Mouse (Mus musculus): Measurements from ENCODE around the gene Rcan1.
"Not testable (repeated sequence)": the region's sequence is repeated elsewhere in the genome, so short reads cannot be mapped to it uniquely, and the experiment has no call there.

Gene Rcan1

DNA sequence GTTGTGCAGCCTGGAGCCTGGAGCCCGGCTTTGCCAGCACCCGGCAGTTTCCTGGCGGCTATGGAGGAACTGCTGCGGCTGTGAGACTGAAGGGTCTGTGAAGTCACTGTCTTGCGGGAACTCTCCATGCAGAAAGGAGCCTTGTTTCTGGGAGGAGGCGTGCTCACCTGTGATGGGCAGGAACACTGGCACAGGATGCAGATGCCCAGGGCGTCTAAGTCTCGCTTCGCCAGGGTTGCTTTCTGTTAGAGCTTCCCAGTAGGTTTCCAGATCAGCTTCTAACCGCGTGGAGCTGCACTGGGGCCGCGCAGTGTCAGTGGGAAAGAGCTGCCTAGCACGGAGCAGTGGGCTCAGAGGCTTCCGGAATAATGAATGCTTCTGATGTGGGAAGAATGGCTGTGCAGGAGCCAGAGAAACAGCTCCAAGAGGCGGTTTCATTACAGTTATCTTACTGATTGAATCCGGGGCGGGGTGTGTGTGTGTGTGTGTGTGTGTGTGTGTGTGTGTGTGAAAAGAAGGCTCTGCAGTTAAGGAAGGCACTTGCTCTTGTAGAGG is 35.2 kb downstream of the Rcan1 start:
- DNase-seq (ENCODE audit: low spot score in 2 of 2): no peak

DNA sequence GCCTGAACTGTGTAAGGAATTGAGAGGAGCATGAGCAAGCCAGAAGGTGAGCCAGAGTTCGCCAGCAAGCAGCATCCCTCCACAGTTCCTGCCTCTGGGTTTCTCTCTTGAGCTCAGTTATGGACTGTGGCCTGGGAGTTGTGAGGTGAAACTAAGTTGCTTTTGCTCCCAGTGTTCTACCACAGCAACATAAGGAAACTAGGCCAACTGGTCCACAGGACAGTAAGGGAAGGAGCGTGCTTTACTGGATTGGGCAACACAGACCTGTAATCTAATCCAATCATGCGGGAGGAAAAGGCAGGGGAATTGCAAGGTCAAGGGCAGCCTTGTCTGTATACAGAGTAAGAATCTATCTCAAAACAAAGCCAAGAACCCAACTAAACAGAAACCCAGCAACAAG is 37.5 kb downstream of the Rcan1 start:
- DNase-seq (ENCODE audit: low spot score in 2 of 2): no peak

- no peak for DNase-seq (ENCODE audit: low spot score in 2 of 2)
Observed at GRCm38 (mm10) chr16:92430731-92431130, 39.9 kb downstream of the Rcan1 start.

- DNase-seq (ENCODE audit: low spot score in 2 of 2): no peak
Observed at GRCm38 (mm10) chr16:92428197-92428950, 42.3 kb downstream of the Rcan1 start.

- DNase-seq (ENCODE audit: low spot score in 2 of 2): no peak
Observed at GRCm38 (mm10) chr16:92426708-92427107, 44.0 kb downstream of the Rcan1 start.

- DNase-seq (ENCODE audit: low spot score in 2 of 2): no peak
Observed at GRCm38 (mm10) chr16:92425875-92426274, 44.8 kb downstream of the Rcan1 start.

- DNase-seq (ENCODE audit: low spot score in 2 of 2): no peak
Observed at GRCm38 (mm10) chr16:92423363-92423762, 47.3 kb downstream of the Rcan1 start.

GRCm38 (mm10) chr16:92422435-92423362 is 48.0 kb downstream of the Rcan1 start:
- no peak for DNase-seq (ENCODE audit: low spot score in 2 of 2)

DNA sequence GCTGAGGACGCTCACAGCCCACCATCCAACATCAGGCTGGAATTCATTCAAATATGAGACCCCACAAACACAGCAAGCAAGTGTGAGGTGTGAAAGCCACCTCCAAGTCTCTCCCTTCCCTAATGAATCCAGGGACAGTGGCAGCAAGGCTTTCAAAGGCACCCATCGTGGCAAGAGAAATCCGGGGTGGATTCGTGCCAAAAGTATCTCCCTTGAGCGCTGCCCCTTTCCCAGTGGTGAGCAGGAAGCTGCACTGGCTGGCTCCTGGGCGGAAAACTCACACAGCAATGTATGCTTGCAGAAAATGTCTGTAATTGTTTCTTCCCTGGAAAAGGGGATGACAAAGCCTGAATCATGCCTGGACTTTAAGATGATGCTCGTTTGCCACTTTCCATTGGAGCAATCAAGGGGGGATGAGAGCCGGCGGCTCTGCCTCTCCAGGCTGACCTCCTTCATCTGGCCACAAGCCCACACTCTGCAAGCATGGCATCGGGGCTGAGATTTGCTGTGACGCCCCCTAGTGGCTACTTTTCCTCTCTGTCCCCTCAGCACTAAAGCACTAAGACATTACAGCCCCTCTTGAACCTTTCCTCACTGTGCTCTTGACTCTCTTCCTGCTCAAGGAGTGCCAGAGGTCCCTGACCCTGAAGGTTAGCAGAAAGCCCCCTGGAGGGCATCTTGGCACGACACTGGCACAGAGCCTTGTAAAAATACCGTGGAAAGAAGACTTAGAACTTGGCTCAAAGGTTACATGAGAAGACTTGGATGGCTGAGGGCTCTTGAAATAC is 49.3 kb downstream of the Rcan1 start:
- no peak for DNase-seq (ENCODE audit: low spot score in 2 of 2)

- no peak for DNase-seq (ENCODE audit: low spot score in 2 of 2)
Observed at GRCm38 (mm10) chr16:92420641-92421040, 50.0 kb downstream of the Rcan1 start.

- DNase-seq (ENCODE audit: low spot score in 2 of 2): no peak
Observed at GRCm38 (mm10) chr16:92419099-92419498, 51.6 kb downstream of the Rcan1 start.

DNA sequence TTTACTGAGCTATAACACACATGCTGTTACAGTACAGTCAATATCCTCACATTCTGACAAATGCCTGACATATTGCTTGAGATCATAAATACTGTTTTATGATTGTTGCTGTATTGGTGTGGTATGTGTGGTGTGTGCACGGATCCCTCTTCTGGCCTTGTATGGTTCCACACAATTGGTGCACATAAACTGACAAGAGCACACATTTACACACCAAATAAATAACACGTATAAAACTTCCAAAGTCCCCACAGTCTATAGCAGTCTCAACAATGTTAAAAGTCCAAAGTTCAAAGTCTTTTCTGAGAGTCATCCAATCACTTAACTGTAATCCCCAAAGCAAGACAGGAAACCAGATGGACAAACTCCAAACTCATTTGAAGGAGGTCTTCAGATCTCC is 53.4 kb downstream of the Rcan1 start:
- DNase-seq (ENCODE audit: low spot score in 2 of 2): no peak

GRCm38 (mm10) chr16:92415702-92416118 is 55.0 kb downstream of the Rcan1 start:
- no peak for DNase-seq (ENCODE audit: low spot score in 2 of 2)

DNA sequence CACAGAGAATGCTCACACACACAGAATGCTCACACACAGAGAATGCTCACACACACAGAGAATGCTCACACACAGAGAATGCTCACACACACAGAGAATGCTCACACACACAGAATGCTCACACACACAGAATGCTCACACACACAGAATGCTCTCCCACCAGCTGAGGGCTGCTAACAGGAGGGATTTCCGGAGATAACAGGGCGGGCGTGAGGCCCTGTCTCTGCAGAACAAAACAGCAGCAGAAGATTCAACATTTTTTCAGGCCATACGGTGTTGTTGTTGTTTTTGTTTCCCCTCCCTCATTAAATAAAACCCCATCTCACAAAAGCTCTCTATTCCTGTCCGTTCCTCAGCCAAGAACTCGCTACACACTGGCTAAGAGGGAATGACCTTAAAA is 55.6 kb downstream of the Rcan1 start:
- not testable (repeated sequence) for DNase-seq (ENCODE audit: low spot score in 2 of 2)

GRCm38 (mm10) chr16:92412888-92413287 is 57.8 kb downstream of the Rcan1 start:
- no peak for DNase-seq (ENCODE audit: low spot score in 2 of 2)

- no peak for DNase-seq (ENCODE audit: low spot score in 2 of 2)
Observed at GRCm38 (mm10) chr16:92411981-92412706, 58.5 kb downstream of the Rcan1 start.

- no peak for DNase-seq (ENCODE audit: low spot score in 2 of 2)
Observed at GRCm38 (mm10) chr16:92410344-92410743, 60.3 kb downstream of the Rcan1 start.

DNA sequence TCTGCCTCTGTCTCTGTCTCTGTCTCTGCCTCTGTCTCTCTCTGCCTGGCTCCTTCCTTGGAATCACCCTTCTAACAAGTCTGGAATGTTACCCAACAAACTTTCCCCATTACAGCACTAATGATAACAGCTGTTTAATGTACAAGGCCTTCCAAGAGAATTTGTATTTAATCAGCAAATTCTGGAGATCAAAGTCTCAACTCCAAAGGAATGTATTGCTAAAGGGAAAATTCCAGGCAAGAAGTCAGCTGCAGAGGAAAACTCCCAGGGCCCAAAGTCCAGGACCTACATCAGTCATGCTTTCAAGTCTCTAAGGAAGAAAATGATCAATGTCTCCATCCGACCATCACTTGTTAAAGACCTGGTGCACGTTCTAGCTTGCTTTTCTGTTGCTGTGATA is 62.8 kb downstream of the Rcan1 start:
- no peak for DNase-seq (ENCODE audit: low spot score in 2 of 2)

- no peak for DNase-seq (ENCODE audit: low spot score in 2 of 2)
Observed at GRCm38 (mm10) chr16:92404141-92404540, 66.5 kb downstream of the Rcan1 start.

DNA sequence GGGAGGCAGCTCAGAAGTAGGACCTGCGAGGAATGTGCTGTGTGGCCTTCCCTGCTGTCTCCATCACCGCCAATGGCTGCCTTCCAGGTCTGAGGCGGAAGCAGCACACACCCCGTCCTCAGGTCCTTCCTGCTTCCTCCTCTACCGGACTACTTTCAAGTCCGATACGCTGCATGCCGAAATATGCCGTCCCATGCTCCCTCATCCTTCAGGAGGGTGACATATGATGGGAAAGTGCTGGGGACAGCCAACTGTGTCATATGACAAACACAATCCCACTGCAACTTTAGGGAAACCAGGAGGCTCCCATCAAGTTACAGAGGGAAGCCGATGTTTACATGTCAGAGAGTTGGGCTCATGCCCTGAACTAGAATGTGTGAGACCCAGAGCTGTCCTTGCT is 67.6 kb downstream of the Rcan1 start:
- no peak for DNase-seq (ENCODE audit: low spot score in 2 of 2)

DNA sequence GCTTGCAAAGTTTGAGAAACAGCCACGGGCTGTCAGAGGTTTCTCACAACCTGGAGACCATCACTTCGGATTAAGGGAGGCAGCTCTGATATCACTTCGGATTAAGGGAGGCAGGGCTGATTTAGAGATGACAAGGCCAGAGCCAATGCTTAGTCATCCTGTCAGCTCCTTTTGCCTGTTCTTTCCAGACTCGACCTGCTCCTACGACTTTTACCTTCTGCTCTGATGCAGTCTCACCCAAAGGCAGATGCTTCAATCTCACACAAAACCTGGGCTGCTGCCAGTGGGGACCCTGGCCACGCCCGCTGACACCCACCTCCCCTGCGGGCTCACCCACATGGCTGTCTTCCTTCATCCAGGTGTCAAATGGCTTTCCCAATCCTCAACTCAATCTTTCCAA is 68.5 kb downstream of the Rcan1 start:
- no peak for DNase-seq (ENCODE audit: low spot score in 2 of 2)
